Mouse (Mus musculus) G1E (cell line): Measurements from ENCODE around the gene Asb4. TPM values are rescaled to one million over a fixed set of nuclear protein-coding genes. Genes with fewer than 3 reads are reported as not detected.
"Not testable (repeated sequence)": the region's sequence is repeated elsewhere in the genome, so short reads cannot be mapped to it uniquely, and the experiment has no call there.

Experiments used
- ATAC-seq: 2 replicates; pipeline ENCODE4 v1.8.0; 2016; ENCODE audit warnings: mild to moderate bottlenecking; ENCODE audit not compliant: insufficient number of reproducible peaks, poor library complexity, low FRiP score, severe bottlenecking; ENCODE audit errors: extremely low read depth
- DNase-seq: peaks from one replicate; pipeline ENCODE4 v3.0.0; 2012; ENCODE audit warnings: low spot score
- H3K27me3 ChIP-seq: 2 replicates; pipeline ENCODE4 v1.6.1; 2012; ENCODE audit warnings: mild to moderate bottlenecking, low read length, inconsistent platforms; ENCODE audit not compliant: insufficient read depth
- H3K36me3 ChIP-seq: replicated peaks from 2 replicates; pipeline ENCODE3; 2012; ENCODE audit warnings: mild to moderate bottlenecking, inconsistent platforms
- H3K4me1 ChIP-seq: 2 replicates; pipeline ENCODE4 v1.6.1; 2012; ENCODE audit warnings: low read depth, low read length, inconsistent platforms, mixed read lengths; ENCODE audit not compliant: insufficient read depth
- H3K4me3 ChIP-seq: 2 replicates; pipeline ENCODE4 v1.5.1; 2012; ENCODE audit warnings: low read depth, mild to moderate bottlenecking, inconsistent platforms, low read length, moderate library complexity, mixed read lengths
- H3K9me3 ChIP-seq: replicated peaks from 2 replicates; pipeline ENCODE4 v1.6.1; 2012; ENCODE audit warnings: inconsistent platforms
- CTCF ChIP-seq: IDR thresholded peaks from 2 replicates; pipeline ENCODE4 v1.5.1; 2012; ENCODE audit warnings: low read depth, low read length, inconsistent platforms, mixed read lengths
- GATA1 ChIP-seq: IDR thresholded peaks from 2 replicates; pipeline ENCODE4 v1.6.1; 2012; ENCODE audit warnings: borderline replicate concordance, low read length, inconsistent platforms, mixed read lengths
- GATA2 ChIP-seq: IDR thresholded peaks from 2 replicates; pipeline ENCODE4 v1.6.1; 2012; ENCODE audit warnings: low read depth, low read length, inconsistent platforms, borderline replicate concordance
- POLR2AphosphoS5 ChIP-seq: IDR thresholded peaks from 2 replicates; pipeline ENCODE4 v1.6.1; 2012; ENCODE audit warnings: low read depth, low read length, inconsistent platforms; ENCODE audit not compliant: insufficient replicate concordance
- TAL1 ChIP-seq: conservative IDR thresholded peaks from 2 replicates; pipeline ENCODE4 v1.6.1; 2012; ENCODE audit warnings: low read depth, low read length, inconsistent platforms, mixed read lengths
- polyA plus RNA-seq: library from polyadenylated mRNA; stranded (reverse); fragments of >175 nt; gene quantifications from 2 replicates; pipeline ENCODE4 v1.2.3, GENCODE M21; 2012
- total RNA-seq, 2 experiments: library from RNA; stranded (forward) in 1 of 2; stranded (reverse) in 1 of 2; fragments of 200-1000 nt in 1 of 2; fragments of >200 nt in 1 of 2; fragmentation: Nextera tagmentation in 1 of 2; gene quantifications; 2 replicates each; pipeline ENCODE4 v1.2.3; 2014 to 2017

The Asb4 gene
- total RNA-seq (2014; fragmentation: Nextera tagmentation) (not detected in 2 replicates), total RNA-seq (2017) (not detected in 2 replicates), polyA plus RNA-seq (0.02 TPM in 1 of 2 replicates, not detected in the other)

GRCm38 (mm10) chr6:5383336-5384177, at the start of gene Asb4:
Gene Asb4, plus strand, starts transcription at chr6:5383386.
- Histone ChIP-seq H3K4me1 (peaks cover 49% of the 10 kb centered on the region), H3K4me3 (no peak within 1 kb of the TSS), H3K9me3 (no peaks in the 10 kb centered on the region), H3K27me3 (peaks cover 7% of the 10 kb centered on the region), H3K36me3 (no peaks in the 10 kb centered on the region)
- ATAC-seq (no peak), DNase-seq (no peak)
- TF ChIP-seq TAL1 (no peak), CTCF (no peak), GATA2 (no peak), GATA1 (no peak), POLR2AphosphoS5 (no peak)

DNA sequence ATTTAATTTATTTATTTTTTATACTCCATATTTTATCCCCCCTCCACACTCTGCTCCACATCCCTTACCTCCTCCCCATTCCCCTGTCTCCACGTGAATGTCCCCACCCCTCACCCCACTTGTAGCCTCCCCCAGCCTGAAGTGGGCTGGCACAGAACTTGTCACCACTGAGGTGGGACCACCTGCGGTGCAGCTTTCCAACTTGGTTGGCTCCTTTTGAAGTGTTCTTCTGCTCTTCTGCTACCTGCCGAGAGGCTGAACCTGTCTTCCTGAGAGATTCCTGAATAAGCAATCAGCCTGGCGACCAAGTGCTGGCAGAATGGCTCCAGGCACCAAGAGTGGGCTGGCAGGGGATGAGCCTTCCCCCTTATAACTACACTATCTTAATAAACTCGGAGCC, 49.2 kb upstream of the Asb4 start:
- no peak overlapping the region for H3K4me3 ChIP-seq
- no peaks in the 10 kb centered on the region for H3K9me3 ChIP-seq
- peaks cover 6% of the 10 kb centered on the region; the same call in 1 of the 2 replicates for H3K4me1 ChIP-seq
- DNase-seq (no peak), ATAC-seq (no peak)
- no peak for TF ChIP-seq TAL1
- TF ChIP-seq POLR2AphosphoS5: no peak
- no peak for TF ChIP-seq GATA2
- no peak for TF ChIP-seq CTCF
- no peak for TF ChIP-seq GATA1
- no peaks in the 10 kb centered on the region for H3K27me3 ChIP-seq
- no peaks in the 10 kb centered on the region for H3K36me3 ChIP-seq

DNA sequence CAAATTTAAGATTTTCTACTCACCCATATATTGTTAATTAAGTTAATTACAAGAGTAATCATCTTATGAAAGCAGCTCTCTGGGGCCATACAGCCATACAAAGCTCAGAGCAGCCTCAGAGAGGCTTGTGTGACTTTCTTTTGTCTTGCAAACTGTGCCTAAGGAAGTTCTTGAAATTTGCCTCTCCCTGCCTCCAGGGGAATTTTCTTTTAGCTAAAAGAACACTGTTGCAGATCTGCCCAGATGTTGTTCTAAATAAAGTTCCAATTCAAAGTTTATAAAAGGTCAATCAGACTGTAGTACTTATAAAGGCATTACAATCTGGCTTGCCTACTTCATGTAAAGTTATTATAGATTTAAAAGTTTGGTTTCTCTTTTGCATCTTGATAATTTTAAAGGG, 47.2 kb upstream of the Asb4 start:
- not testable (repeated sequence) for H3K36me3 ChIP-seq, H3K4me3 ChIP-seq, H3K4me1 ChIP-seq, H3K9me3 ChIP-seq, ATAC-seq, DNase-seq, H3K27me3 ChIP-seq

DNA sequence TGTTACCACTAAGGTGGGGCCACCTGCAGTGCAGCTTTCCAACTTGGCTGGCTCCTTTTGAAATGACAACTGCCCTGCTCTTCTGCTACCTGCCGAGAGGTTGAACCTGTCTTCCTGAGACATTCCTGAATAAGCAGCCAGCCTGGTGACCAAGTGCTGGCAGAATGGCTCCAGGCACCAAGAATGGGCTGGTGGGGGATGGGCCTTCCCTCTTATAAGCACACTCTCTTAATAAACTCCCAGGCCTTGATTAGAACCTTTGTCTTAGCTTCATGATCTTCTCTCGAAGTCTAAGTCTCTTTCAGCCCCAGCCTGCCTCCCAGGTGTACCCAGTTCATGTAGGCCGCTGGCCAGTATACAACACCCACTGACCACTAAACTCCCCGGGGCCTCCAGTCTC, 44.4 kb upstream of the Asb4 start:
- ATAC-seq, H3K9me3 ChIP-seq, H3K36me3 ChIP-seq, DNase-seq, H3K4me3 ChIP-seq, H3K4me1 ChIP-seq, H3K27me3 ChIP-seq: not testable (repeated sequence)

DNA sequence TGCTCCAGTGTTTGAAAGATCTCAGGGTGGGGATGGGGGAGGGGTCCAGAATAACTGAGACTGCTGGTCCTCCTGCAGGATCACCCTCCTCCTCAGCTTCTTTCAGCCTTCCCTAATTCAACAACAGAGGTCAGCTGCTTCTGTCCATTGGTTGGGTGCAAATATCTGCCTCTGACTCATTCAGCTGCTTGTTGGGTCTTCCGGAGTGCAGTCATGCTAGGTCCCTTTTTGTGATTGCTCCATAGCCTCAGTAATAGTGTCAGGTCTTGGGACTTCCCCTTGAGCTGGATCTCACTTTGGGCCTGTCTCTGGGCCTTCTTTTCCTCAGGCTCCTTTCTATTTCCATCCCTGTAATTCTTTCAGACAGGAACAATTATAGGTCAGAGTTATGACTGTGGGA, 43.9 kb upstream of the Asb4 start:
- not testable (repeated sequence) for H3K4me1 ChIP-seq, H3K4me3 ChIP-seq, DNase-seq, H3K27me3 ChIP-seq, ATAC-seq, H3K36me3 ChIP-seq, H3K9me3 ChIP-seq

GRCm38 (mm10) chr6:5344255-5344654, 38.9 kb upstream of the Asb4 start:
- peaks cover 12% of the 10 kb centered on the region for H3K4me1 ChIP-seq
- H3K4me3 ChIP-seq: no peak overlapping the region
- DNase-seq (no peak), ATAC-seq (no peak)
- H3K36me3 ChIP-seq: no peaks in the 10 kb centered on the region
- TF ChIP-seq CTCF: no peak
- no peak for TF ChIP-seq TAL1
- TF ChIP-seq POLR2AphosphoS5: no peak
- no peak for TF ChIP-seq GATA1
- TF ChIP-seq GATA2: no peak
- H3K27me3 ChIP-seq: no peaks in the 10 kb centered on the region; the same call in 1 of the 2 replicates
- H3K9me3 ChIP-seq: no peaks in the 10 kb centered on the region

GRCm38 (mm10) chr6:5357873-5358272, 25.3 kb upstream of the Asb4 start:
- no peak for DNase-seq
- H3K27me3 ChIP-seq: no peaks in the 10 kb centered on the region
- no peaks in the 10 kb centered on the region for H3K9me3 ChIP-seq
- H3K4me1 ChIP-seq: peaks cover 36% of the 10 kb centered on the region
- no peaks in the 10 kb centered on the region for H3K36me3 ChIP-seq
- ATAC-seq: no peak
- H3K4me3 ChIP-seq: no peak overlapping the region
- TF ChIP-seq GATA2 (no peak), TAL1 (no peak), GATA1 (no peak), CTCF (no peak), POLR2AphosphoS5 (no peak)
